Mouse (Mus musculus) CH12.LX (cell line): ENCODE measurements around the gene Prkcb. TPM values are rescaled to one million over a fixed set of nuclear protein-coding genes. Genes with fewer than 3 reads are reported as not detected.

ENCODE experiments used
- DNase-seq: peaks from one replicate; pipeline ENCODE4 v3.0.0-alpha.2; 2013; ENCODE audit errors: extremely low read depth
- H3K27ac ChIP-seq: 2 replicates; pipeline ENCODE4 v1.5.1; 2012; ENCODE audit warnings: low read depth, mild to moderate bottlenecking, control low read depth, moderate library complexity; ENCODE audit not compliant: insufficient read depth
- H3K27me3 ChIP-seq: replicated peaks from 2 replicates; pipeline ENCODE3; 2012; ENCODE audit warnings: inconsistent platforms
- H3K36me3 ChIP-seq, 2 experiments: replicated peaks in 1 of 2; 2 replicates each; pipeline versions ENCODE3 to v1.6.1; 2012; ENCODE audit warnings: inconsistent platforms in 1 of 2, low read length in 1 of 2, mild to moderate bottlenecking in 1 of 2, mixed read lengths in 1 of 2, moderate library complexity in 1 of 2; ENCODE audit not compliant: control insufficient read depth in 1 of 2, insufficient read depth in 1 of 2
- H3K4me1 ChIP-seq, 2 experiments: 2 replicates each; pipeline ENCODE4 v1.6.1; 2012; ENCODE audit warnings: inconsistent platforms in 1 of 2, moderate library complexity in 1 of 2; ENCODE audit not compliant: insufficient read depth in 2 of 2, control insufficient read depth in 1 of 2
- H3K4me2 ChIP-seq: 2 replicates; pipeline ENCODE4 v1.6.1; 2012; ENCODE audit warnings: low read depth, mild to moderate bottlenecking, control low read depth; ENCODE audit not compliant: poor library complexity, insufficient read depth, severe bottlenecking
- H3K4me3 ChIP-seq, 3 experiments: fragments of 150-350 bp in 1 of 3; sonication (generic) in 1 of 3; replicated peaks in 1 of 3; 2 replicates each; pipeline versions ENCODE3 to v1.5.1; 2011 to 2012; ENCODE audit warnings: low read depth in 2 of 3, low read length in 2 of 3, mild to moderate bottlenecking in 2 of 3, moderate library complexity in 2 of 3, control low read depth in 1 of 3, improper control_type of control experiment in 1 of 3, inconsistent platforms in 1 of 3, mixed read lengths in 1 of 3; ENCODE audit not compliant: poor library complexity in 1 of 3
- H3K79me2 ChIP-seq: replicated peaks from 2 replicates; pipeline ENCODE4 v1.6.1; 2012; ENCODE audit warnings: mild to moderate bottlenecking, moderate library complexity; ENCODE audit not compliant: control insufficient read depth, poor library complexity, insufficient read depth, severe bottlenecking; ENCODE audit errors: extremely low read depth
- H3K9ac ChIP-seq: 2 replicates; pipeline ENCODE4 v1.6.1; 2012; ENCODE audit warnings: low read depth, mild to moderate bottlenecking, control low read depth, moderate library complexity; ENCODE audit not compliant: insufficient read depth
- H3K9me3 ChIP-seq: replicated peaks from 2 replicates; pipeline ENCODE3; 2012; ENCODE audit warnings: low read length, inconsistent platforms, mixed read lengths
- BHLHE40 ChIP-seq: IDR thresholded peaks from 2 replicates; pipeline ENCODE4 v1.6.1; 2011; ENCODE audit warnings: mild to moderate bottlenecking, low read depth, low read length, improper control_type of control experiment
- CHD2 ChIP-seq: IDR thresholded peaks from 2 replicates; pipeline ENCODE4 v1.6.1; 2011; ENCODE audit warnings: low read length, improper control_type of control experiment
- CTCF ChIP-seq, 2 experiments: IDR thresholded peaks in 1 of 2; conservative IDR thresholded peaks in 1 of 2; 2 replicates each; pipeline ENCODE4 v1.5.1; 2011 to 2012; ENCODE audit warnings: low read depth in 2 of 2, low read length in 2 of 2, improper control_type of control experiment in 1 of 2, inconsistent platforms in 1 of 2, mild to moderate bottlenecking in 1 of 2, moderate library complexity in 1 of 2
- ELF1 ChIP-seq: IDR thresholded peaks from 2 replicates; pipeline ENCODE4 v1.6.1; 2014; ENCODE audit warnings: low read depth, mild to moderate bottlenecking, inconsistent platforms, low read length, improper control_type of control experiment
- EP300 ChIP-seq: IDR thresholded peaks from 2 replicates; pipeline ENCODE4 v1.6.1; 2011; ENCODE audit warnings: low read length, improper control_type of control experiment
- ETS1 ChIP-seq: conservative IDR thresholded peaks from 2 replicates; pipeline ENCODE4 v1.6.1; 2012; ENCODE audit warnings: low read depth, mild to moderate bottlenecking, inconsistent platforms, low read length, improper control_type of control experiment, moderate library complexity
- GABPA ChIP-seq: IDR thresholded peaks from 2 replicates; pipeline ENCODE4 v1.6.1; 2012; ENCODE audit warnings: low read depth, low read length, improper control_type of control experiment, inconsistent platforms; ENCODE audit not compliant: insufficient replicate concordance
- IRF4 ChIP-seq: IDR thresholded peaks from 2 replicates; pipeline ENCODE4 v1.6.1; 2014; ENCODE audit warnings: low read depth, mild to moderate bottlenecking, inconsistent platforms, low read length, improper control_type of control experiment
- JUN ChIP-seq: IDR thresholded peaks from 2 replicates; pipeline ENCODE4 v1.6.1; 2011; ENCODE audit warnings: low read depth, mild to moderate bottlenecking, low read length, improper control_type of control experiment, moderate library complexity; ENCODE audit not compliant: insufficient read depth
- JUND ChIP-seq: conservative IDR thresholded peaks from 2 replicates; pipeline ENCODE4 v1.6.1; 2011; ENCODE audit warnings: low read depth, low read length, improper control_type of control experiment
- KAT2A ChIP-seq: IDR thresholded peaks from 2 replicates; pipeline ENCODE4 v1.6.1; 2012; ENCODE audit warnings: low read length, improper control_type of control experiment, inconsistent platforms; ENCODE audit not compliant: insufficient replicate concordance
- MAFK ChIP-seq: IDR thresholded peaks from 2 replicates; pipeline ENCODE4 v1.6.1; 2011; ENCODE audit warnings: low read length, improper control_type of control experiment; ENCODE audit not compliant: insufficient replicate concordance
- MAX ChIP-seq: IDR thresholded peaks from 2 replicates; pipeline ENCODE4 v1.6.1; 2011; ENCODE audit warnings: low read length, improper control_type of control experiment
- MAZ ChIP-seq: IDR thresholded peaks from 2 replicates; pipeline ENCODE4 v1.6.1; 2012; ENCODE audit warnings: low read depth, mild to moderate bottlenecking, inconsistent platforms, low read length, improper control_type of control experiment, moderate library complexity
- MXI1 ChIP-seq: IDR thresholded peaks from 2 replicates; pipeline ENCODE4 v1.6.1; 2011; ENCODE audit warnings: mild to moderate bottlenecking, low read depth, low read length, improper control_type of control experiment
- NRF1 ChIP-seq: IDR thresholded peaks from 2 replicates; pipeline ENCODE4 v1.6.1; 2014; ENCODE audit warnings: low read depth, mild to moderate bottlenecking, inconsistent platforms, low read length, improper control_type of control experiment, moderate library complexity
- PAX5 ChIP-seq: IDR thresholded peaks from 2 replicates; pipeline ENCODE4 v1.6.1; 2012; ENCODE audit warnings: low read length, inconsistent platforms, mixed read lengths
- POLR2AphosphoS2 ChIP-seq: IDR thresholded peaks from 2 replicates; pipeline ENCODE4 v1.6.1; 2011; ENCODE audit warnings: low read depth, low read length, improper control_type of control experiment
- RAD21 ChIP-seq: IDR thresholded peaks from 2 replicates; pipeline ENCODE4 v1.6.1; 2011; ENCODE audit warnings: low read depth, mild to moderate bottlenecking, low read length, improper control_type of control experiment, moderate library complexity
- RCOR1 ChIP-seq: conservative IDR thresholded peaks from 2 replicates; pipeline ENCODE4 v1.6.1; 2012; ENCODE audit warnings: low read depth, mild to moderate bottlenecking, inconsistent platforms, low read length, improper control_type of control experiment
- SIN3A ChIP-seq: IDR thresholded peaks from 2 replicates; pipeline ENCODE4 v1.6.1; 2012; ENCODE audit warnings: low read length, improper control_type of control experiment, inconsistent platforms
- SMC3 ChIP-seq: IDR thresholded peaks from 2 replicates; pipeline ENCODE4 v1.6.1; 2011; ENCODE audit warnings: low read depth, low read length, improper control_type of control experiment
- TBP ChIP-seq: conservative IDR thresholded peaks from 2 replicates; pipeline ENCODE4 v1.6.1; 2011; ENCODE audit warnings: low read depth, low read length, improper control_type of control experiment
- UBTF ChIP-seq: IDR thresholded peaks from 2 replicates; pipeline ENCODE4 v1.6.1; 2012; ENCODE audit warnings: low read depth, mild to moderate bottlenecking, inconsistent platforms, low read length, improper control_type of control experiment, moderate library complexity
- USF1 ChIP-seq: IDR thresholded peaks from 2 replicates; pipeline ENCODE4 v1.6.1; 2014; ENCODE audit warnings: low read depth, mild to moderate bottlenecking, inconsistent platforms, low read length, improper control_type of control experiment
- USF2 ChIP-seq: conservative IDR thresholded peaks from 2 replicates; pipeline ENCODE4 v1.6.1; 2011; ENCODE audit warnings: low read depth, low read length, improper control_type of control experiment
- ZC3H11A ChIP-seq: IDR thresholded peaks from 2 replicates; pipeline ENCODE4 v1.6.1; 2012; ENCODE audit warnings: low read depth, mild to moderate bottlenecking, inconsistent platforms, low read length, improper control_type of control experiment
- ZKSCAN1 ChIP-seq: IDR thresholded peaks from 2 replicates; pipeline ENCODE4 v1.6.1; 2012; ENCODE audit warnings: low read depth, inconsistent platforms, low read length, improper control_type of control experiment, borderline replicate concordance
- ZMIZ1 ChIP-seq: IDR thresholded peaks from 2 replicates; pipeline ENCODE4 v1.6.1; 2012; ENCODE audit warnings: low read depth, mild to moderate bottlenecking, inconsistent platforms, low read length, improper control_type of control experiment
- dilution Hi-C: fragments of 300-500 bp; cut with MboI; formaldehyde crosslinking; loops from 2 replicates; pipeline ENCODE4 v1.14.3; 2020; ENCODE audit warnings: low sequenced_read_pairs; ENCODE audit not compliant: extremely low pct_unique_long_range_greater_than_20kb, extremely low pct_ligation_motif_present
- in situ Hi-C: fragments of 300-500 bp; cut with MboI; formaldehyde crosslinking; loops from 3 replicates; pipeline ENCODE4 v1.14.3; 2019; ENCODE audit warnings: low sequenced_read_pairs, low pct_ligation_motif_present, low pct_unique_long_range_greater_than_20kb, mixed read lengths
- polyA plus RNA-seq: library from polyadenylated mRNA; unstranded; fragments of >175 nt; gene quantifications from 2 replicates; pipeline ENCODE4 v1.2.1, GENCODE M21; 2012; ENCODE audit warnings: low read depth; ENCODE audit not compliant: insufficient read length
- total RNA-seq, 2 experiments: library from RNA; depleted of rRNA; stranded (reverse); fragments of 300-350 nt in 1 of 2; fragments of >200 nt in 1 of 2; gene quantifications; 2 replicates each; pipeline ENCODE4 v1.2.3; 2012 to 2014

Gene Prkcb
- total and polyA plus RNA-seq, 3 experiments = 323 to 463 (median 337) TPM

DNA sequence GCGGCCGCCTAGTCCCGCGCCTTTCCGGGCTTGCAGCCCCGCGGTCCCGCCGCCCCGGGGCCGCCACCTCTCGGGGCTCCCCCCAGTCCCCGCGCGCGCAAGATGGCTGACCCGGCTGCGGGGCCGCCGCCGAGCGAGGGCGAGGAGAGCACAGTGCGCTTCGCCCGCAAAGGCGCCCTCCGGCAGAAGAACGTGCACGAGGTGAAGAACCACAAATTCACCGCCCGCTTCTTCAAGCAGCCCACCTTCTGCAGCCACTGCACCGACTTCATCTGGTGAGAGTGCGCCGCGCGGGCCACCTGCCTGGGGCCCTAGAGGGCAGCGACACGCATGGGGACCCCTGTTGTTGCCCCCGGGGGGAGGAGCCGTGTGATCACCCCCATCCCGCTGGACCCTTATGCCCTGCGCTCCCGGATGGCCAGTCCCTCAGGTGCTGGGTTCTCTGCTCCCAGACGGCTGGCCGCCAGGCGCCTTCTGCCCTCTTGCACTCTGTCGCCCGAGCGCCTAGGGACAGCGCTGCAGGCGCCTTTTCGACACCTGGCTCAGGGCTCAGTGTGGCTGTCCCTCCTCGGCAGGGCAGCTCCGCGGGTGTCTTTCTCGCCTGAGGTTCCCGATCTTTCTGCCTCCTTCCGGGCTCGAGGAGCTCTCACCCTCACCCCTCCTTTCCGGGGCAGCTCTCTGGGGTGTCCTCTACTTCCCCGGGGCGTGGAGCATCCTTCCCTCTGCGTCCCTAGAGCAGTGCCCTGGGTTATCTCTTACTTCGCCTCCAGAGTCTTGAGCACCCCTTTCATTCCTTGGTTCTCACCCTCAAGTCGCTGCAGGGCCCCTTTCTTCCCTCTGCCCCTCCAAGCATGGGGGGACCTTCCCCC lies 926 bp downstream of the Prkcb start:
- Histone ChIP-seq H3K4me2 (peak overlapping the region; percentile 8; the same call in 1 of the 2 replicates), H3K79me2 (peaks cover 54% of the 10 kb centered on the region), H3K4me3 (peak overlapping the region; percentile 94 to 97 (median 96)), H3K9me3 (no peaks in the 10 kb centered on the region), H3K4me1 (peaks cover 8 to 38% of the 10 kb centered on the region in 2 experiments), H3K27ac (peak overlapping the region; percentile 73), H3K9ac (peak overlapping the region; percentile 97), H3K27me3 (peaks cover 14% of the 10 kb centered on the region), H3K36me3 (peaks cover 11 to 38% of the 10 kb centered on the region in 2 experiments)
- dilution Hi-C loops (no loop called here), in situ Hi-C loops (loop anchor here (5.0 kb wide), 1 partner anchor 42 kb away; no protein-coding TSS in a partner anchor)
- no peak for DNase-seq
- no peak for TF ChIP-seq GABPA
- no peak for TF ChIP-seq TBP
- TF ChIP-seq BHLHE40 = no peak
- peak; percentile 13 for TF ChIP-seq SIN3A
- 0 out of 2 replicates have a peak, but pooled peaks have one; percentile 60 for TF ChIP-seq UBTF

- H3K36me3 ChIP-seq = peaks cover 17 to 45% of the 10 kb centered on the region in 2 experiments
- peak overlapping the region; percentile 97 for H3K9ac ChIP-seq
- peak overlapping the region; percentile 94 to 97 (median 96) for H3K4me3 ChIP-seq
- H3K79me2 ChIP-seq = peaks cover 61% of the 10 kb centered on the region
- H3K4me2 ChIP-seq = peak overlapping the region; percentile 86
- peaks cover 10 to 45% of the 10 kb centered on the region in 2 experiments for H3K4me1 ChIP-seq
- no peaks in the 10 kb centered on the region for H3K9me3 ChIP-seq
- no peak for DNase-seq
- dilution Hi-C loops (no loop called here), in situ Hi-C loops (loop anchor here (5.0 kb wide), 1 partner anchor 43 kb away; no protein-coding TSS in a partner anchor)
- peak overlapping the region; percentile 73 for H3K27ac ChIP-seq
- H3K27me3 ChIP-seq = peaks cover 14% of the 10 kb centered on the region
- TF ChIP-seq TBP = no peak
- TF ChIP-seq POLR2AphosphoS2 = no peak
- peak; percentile 68 for TF ChIP-seq SMC3
- TF ChIP-seq IRF4 = peak; percentile 54; the same call in 1 of the 2 replicates
- TF ChIP-seq JUND = no peak
- no peak for TF ChIP-seq MAFK
- TF ChIP-seq SIN3A = no peak; the same call in none of the 2 replicates
- peak; percentile 26 to 70; a peak in 2 of 4 replicates for TF ChIP-seq CTCF (conservative IDR thresholded peaks at IDR 0.05 in 1 of 2, IDR thresholded peaks at IDR 0.05 in 1 of 2; ENCODE audit: low read depth in 2 of 2, low read length in 2 of 2)
- TF ChIP-seq USF2 = no peak
- no peak for TF ChIP-seq USF1
- peak; percentile 16 for TF ChIP-seq RAD21
- TF ChIP-seq MXI1 = no peak; the same call in 1 of the 2 replicates
- TF ChIP-seq ETS1 = peak; percentile 35; the same call in 1 of the 2 replicates
- no peak for TF ChIP-seq GABPA
- TF ChIP-seq ZKSCAN1 = no peak
- TF ChIP-seq NRF1 = no peak
- no peak for TF ChIP-seq ZMIZ1
- TF ChIP-seq EP300 = no peak
- no peak for TF ChIP-seq PAX5
- no peak for TF ChIP-seq ZC3H11A
- TF ChIP-seq JUN = no peak
- no peak for TF ChIP-seq MAX
- TF ChIP-seq CHD2 = peak; percentile 64; the same call in 1 of the 2 replicates
- TF ChIP-seq ELF1 = peak; percentile 59; the same call in 1 of the 2 replicates
- TF ChIP-seq MAZ = peak; percentile 97
- TF ChIP-seq RCOR1 = no peak
- 0 out of 2 replicates have a peak, but pooled peaks have one; percentile 44 for TF ChIP-seq KAT2A
These were observed 1.6 kb downstream of the Prkcb start for GRCm38 (mm10) chr7:122290165-122290564.
